Mouse (Mus musculus): ENCODE data around the gene Chek2.

DNA sequence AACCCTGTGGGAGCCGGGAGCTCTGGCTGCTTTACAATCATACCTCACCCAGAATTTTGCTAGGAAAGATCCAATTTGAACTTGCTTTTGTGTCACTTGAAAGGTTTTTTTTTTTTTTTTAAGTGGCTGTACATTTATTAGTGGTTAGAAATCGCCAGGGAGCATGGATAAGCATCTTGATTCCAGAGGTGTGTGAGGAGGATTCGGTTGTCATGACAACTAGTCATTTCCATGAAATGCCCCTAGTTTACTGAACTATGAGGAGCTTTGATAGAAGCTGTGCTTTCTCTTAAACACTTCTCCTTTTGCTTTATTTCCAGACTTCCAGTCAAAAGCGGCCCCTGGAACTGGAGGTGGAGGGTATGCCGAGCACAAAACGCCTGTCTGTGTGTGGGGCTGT lies 33.4 kb downstream of the Chek2 start:
- no peak for TF ChIP-seq EP300 (IDR thresholded peaks at IDR 0.05; ENCODE audit: low read depth)
- no peak for TF ChIP-seq CTCF (IDR thresholded peaks at IDR 0.05; ENCODE audit: low read depth)

Data from liver, embryonic 14.5 days (tissue).